In the genomic region with DNA sequence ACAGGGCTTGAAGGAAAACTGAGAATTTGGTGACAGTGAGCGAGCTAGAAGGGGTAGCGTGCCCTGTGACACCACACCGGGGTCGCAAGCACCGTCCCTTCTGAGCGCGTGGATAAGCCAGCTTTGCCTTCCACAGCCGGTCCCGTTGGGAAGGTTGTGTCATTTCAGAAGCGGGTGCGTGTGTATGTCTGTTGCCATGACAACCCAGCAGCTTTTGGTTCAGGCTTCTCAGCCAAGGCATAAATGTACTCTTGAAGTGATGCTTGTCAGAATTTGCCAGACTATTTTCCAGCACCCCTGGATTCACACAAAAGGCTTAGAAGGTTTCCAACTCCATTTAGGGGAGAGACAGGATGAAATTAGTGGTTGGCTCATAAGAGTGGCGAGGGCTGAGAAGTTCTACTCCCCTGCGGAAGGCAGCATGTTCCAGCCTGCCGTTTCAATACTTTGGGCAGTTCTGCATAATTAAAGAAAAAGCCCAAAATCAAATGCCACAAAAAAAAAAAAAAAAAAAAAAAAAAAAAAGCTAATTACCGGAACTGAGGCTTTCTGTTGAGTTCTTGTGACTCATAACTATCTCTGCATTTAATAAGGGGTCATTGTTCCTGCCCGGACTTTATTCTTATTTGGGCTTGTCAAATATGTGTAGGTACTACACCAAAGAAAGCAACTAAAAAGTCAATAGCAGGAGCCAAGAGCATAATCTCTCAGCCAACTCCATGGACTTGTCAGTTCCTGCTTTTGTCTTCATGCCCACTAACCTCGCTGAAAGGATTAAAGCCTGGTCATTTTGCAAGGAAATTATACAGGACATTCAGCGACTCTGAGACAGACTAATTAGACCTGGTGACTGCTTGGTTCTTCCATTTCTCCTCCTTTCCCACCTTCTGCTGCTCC, we compare ENCODE assay signal across 8 mouse cellular contexts.
DNase-seq lines count a peak whose midpoint lies in the region; ATAC-seq lines count a peak whose summit lies in the region.

No protein-coding gene starts in this region.

- H3K9ac ChIP-seq in hindbrain, embryonic 13.5 days, result peak overlapping the region; percentile 24; the same call in 1 of the 2 replicates
- no peak overlapping the region for H3K9ac ChIP-seq in limb, embryonic 15.5 days

- DNase-seq in embryo, embryonic 10 days (ENCODE audit: low spot score), result peak; percentile 65
- DNase-seq in embryo, embryonic 9.5 days (ENCODE audit: extremely low spot score), result no peak
- DNase-seq in fibroblast of lung, adult 2 months (ENCODE audit: low read depth), result peak; percentile 47
- peak; percentile 83 to 91 for DNase-seq in right cerebral cortex, postnatal 10 days (ENCODE audit: low spot score in 2 of 2)
- DNase-seq in spleen, adult 12 weeks (ENCODE audit: low spot score), result no peak
- no peak for DNase-seq in adrenal gland, adult 8-10 months

- peak; percentile 76 for ATAC-seq in hindbrain, embryonic 13.5 days (ENCODE audit: low FRiP score)
- peak; percentile 44; the same call in 1 of the 2 replicates for ATAC-seq in limb, embryonic 15.5 days (ENCODE audit: insufficient number of reproducible peaks, low FRiP score, low TSS enrichment, low read depth)

- no peaks in the 10 kb centered on the region for H3K9me3 ChIP-seq in hindbrain, embryonic 13.5 days
- no peaks in the 10 kb centered on the region for H3K9me3 ChIP-seq in limb, embryonic 15.5 days

- H3K27ac ChIP-seq in hindbrain, embryonic 13.5 days, result no peak overlapping the region
- H3K27ac ChIP-seq in limb, embryonic 15.5 days, result no peak overlapping the region

- 32% methylated on average over 18 of the region's 18 CpGs for WGBS in hindbrain, embryonic 13.5 days
- WGBS in limb, embryonic 15.5 days, result 50% methylated on average over 18 of the region's 18 CpGs

- no peaks in the 10 kb centered on the region for H3K27me3 ChIP-seq in hindbrain, embryonic 13.5 days
- no peaks in the 10 kb centered on the region for H3K27me3 ChIP-seq in limb, embryonic 15.5 days

- peaks cover 19% of the 10 kb centered on the region for H3K4me1 ChIP-seq in hindbrain, embryonic 13.5 days (replicated peaks)
- peaks cover 10% of the 10 kb centered on the region for H3K4me1 ChIP-seq in limb, embryonic 15.5 days

- H3K4me3 ChIP-seq in hindbrain, embryonic 13.5 days, result no peak overlapping the region
- no peak overlapping the region for H3K4me3 ChIP-seq in limb, embryonic 15.5 days

- H3K36me3 ChIP-seq in hindbrain, embryonic 13.5 days, result no peaks in the 10 kb centered on the region
- no peaks in the 10 kb centered on the region for H3K36me3 ChIP-seq in limb, embryonic 15.5 days

- peak overlapping the region; percentile 42 for H3K4me2 ChIP-seq in hindbrain, embryonic 13.5 days
- peak overlapping the region; percentile 20; the same call in 1 of the 2 replicates for H3K4me2 ChIP-seq in limb, embryonic 15.5 days

Comparison
In these comparisons a context has a peak if more than half of its experiments do, and no peak if none do; other contexts are left out.
1. DNase-seq: peak in embryo, embryonic 10 days (single experiment), fibroblast of lung, adult 2 months (single experiment) and right cerebral cortex, postnatal 10 days (2 of 2); none in embryo, embryonic 9.5 days (single experiment), spleen, adult 12 weeks (single experiment) and adrenal gland, adult 8-10 months (single experiment).